Mouse (Mus musculus): ENCODE data around the gene Nop16. TPM values are rescaled to one million over a fixed set of nuclear protein-coding genes. Genes with fewer than 3 reads are reported as not detected.
"Not testable (repeated sequence)": the region's sequence is repeated elsewhere in the genome, so short reads cannot be mapped to it uniquely, and the experiment has no call there.

Gene Nop16
- total RNA-seq (2021), result 10 to 100 TPM; 30.8 to 36.3 TPM

DNA sequence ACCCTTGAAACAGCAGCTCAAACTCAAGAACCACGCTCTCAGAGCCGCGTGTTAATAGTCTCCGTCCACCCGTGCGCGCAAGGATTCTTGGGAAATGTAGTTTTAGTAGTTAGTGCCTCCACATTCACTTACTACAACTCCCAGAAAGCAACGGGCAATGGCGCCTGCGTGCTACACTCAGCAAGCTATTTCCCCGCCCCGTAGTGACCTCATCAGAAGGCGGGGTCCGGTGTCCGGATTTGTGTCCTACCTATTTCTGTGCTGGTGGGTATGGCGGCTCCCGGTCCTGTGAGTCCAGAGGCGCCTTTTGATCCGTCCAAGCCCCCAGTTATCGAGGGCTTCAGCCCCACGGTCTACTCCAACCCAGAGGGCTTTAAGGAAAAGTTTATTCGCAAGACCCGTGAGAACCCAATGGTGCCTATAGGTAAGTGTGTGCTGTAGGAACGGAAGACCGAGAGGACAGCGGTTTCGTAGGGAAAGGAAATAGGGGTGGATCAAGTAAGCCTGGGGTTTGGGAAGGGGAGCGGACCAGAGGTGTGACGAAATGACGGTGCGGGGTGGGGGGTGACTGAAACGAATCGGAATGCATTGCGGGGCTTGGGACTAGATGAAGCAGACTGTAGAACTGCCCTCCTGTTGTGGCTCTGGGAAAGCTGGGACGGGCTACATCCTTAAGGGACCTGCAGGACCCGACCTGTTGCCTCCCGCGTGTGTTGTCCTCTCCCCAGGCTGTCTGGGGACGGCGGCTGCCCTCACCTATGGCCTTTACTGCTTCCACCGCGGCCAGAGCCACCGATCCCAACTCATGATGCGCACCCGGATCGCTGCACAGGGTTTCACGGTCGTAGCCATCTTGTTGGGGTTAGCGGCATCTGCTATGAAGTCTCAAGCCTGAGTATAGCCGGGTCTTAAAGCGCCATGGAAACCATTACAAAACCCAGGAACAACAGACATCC, at the start of gene Nop16, which contains the start of gene Higd2a:
TSS of gene Nop16 (minus strand) at position 95 of the 956 bp plus-strand sequence.
TSS of gene Higd2a (plus strand) at position 212 of the 956 bp plus-strand sequence.
- intact Hi-C loops (cut with DNase I), result no loop called here
- peak; percentile 96 for DNase-seq

DNA sequence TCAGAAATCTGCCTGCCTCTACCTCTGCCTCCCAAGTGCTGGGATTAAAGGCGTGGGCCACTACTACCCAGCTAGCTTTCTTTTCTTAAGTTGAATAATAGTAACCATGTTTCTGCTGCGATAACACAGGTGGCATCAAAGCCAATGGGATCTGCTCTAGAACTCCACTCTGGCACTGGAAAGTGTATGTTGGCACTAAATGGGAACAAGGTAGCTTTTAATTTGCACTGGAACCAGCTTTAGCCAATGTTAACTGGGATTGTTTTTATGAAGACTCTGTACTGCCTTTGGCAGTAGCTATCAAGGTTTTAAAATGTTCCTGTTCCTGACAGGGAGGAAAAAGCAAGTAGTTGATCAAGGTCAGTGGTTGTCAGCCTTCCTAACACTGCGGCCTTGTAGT, 45.1 kb upstream of the Nop16 start:
- intact Hi-C loops (cut with DNase I), result no loop called here
- DNase-seq, result no peak

DNA sequence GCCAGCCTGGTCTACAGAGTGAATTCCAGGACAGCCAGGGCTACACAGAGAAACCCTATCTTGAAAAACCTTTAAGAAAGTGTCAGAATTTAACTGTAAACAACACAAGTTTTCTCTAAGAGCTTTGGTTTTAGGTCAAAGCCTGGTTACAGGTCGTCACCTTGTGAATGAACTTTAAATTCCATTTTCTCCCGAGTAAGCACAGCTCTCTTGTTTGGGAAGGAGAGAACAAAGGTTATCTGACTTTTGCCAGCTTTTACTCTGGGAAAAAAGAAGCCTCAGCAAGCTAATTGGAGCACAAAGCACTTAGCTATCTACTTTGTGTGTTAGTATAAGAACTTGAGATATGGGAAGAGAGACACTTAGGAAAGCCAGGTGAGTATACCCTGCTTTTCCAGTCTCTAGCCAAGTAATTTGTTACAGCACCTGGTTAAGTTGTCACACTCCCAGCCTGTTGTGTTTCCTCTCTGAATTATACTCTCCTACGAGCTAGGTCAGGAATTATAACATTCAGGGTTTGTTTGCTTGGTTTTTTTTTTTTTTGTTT, 42.9 kb upstream of the Nop16 start:
- intact Hi-C loops (cut with DNase I), result no loop called here
- DNase-seq, result no peak

DNA sequence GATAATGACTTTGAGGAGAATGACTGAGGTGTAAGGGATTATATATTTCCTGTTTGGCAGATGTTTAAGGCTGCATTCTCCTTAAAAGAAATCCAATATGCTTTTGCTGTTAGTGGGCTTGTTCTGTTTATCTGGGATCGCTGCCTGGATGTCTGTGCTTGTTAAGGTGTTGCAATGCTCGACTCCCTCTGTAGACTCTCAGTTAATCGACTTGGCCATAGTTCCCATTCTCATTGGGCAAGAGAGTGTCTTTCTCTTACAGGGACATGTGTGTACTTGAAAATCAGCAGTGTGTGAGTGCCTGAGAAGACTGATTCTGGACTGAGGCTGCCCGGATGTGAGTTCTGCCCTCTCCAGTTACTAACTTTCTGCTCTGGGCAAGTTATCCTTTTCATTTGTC, 39.2 kb upstream of the Nop16 start:
- DNase-seq, result no peak
- intact Hi-C loops (cut with DNase I), result loop anchor here (5.0 kb wide), 1 partner anchor 43 kb away; no protein-coding TSS in a partner anchor

DNA sequence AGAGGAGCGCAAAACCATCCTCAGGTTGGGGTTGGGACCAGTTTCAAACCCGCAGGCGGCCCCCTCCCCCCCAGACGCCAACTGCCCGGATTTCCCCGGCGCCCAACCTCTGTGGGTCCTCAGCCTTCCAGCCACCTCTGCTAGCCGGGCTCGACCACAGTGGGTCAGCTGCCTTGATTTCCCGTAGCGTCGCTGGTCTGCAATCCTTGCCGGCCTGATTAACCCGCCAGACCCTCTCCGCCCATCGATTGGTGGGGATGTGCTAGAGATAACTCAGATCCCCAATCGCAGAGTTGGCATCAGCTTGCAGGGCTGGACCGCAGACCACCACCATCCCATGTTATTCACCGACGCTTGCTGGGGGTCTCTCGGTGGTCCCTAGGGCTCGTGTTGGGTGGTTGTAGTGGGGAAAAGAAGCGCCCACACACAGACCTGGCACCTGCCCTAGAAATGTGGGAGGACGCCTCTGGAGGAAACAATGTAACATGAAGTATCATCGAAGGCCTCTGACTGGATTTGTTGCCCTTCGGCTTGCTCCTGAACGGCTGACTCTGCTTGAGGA, 32.2 kb upstream of the Nop16 start:
- peak; percentile 20 for DNase-seq
- intact Hi-C loops (cut with DNase I), result no loop called here

DNA sequence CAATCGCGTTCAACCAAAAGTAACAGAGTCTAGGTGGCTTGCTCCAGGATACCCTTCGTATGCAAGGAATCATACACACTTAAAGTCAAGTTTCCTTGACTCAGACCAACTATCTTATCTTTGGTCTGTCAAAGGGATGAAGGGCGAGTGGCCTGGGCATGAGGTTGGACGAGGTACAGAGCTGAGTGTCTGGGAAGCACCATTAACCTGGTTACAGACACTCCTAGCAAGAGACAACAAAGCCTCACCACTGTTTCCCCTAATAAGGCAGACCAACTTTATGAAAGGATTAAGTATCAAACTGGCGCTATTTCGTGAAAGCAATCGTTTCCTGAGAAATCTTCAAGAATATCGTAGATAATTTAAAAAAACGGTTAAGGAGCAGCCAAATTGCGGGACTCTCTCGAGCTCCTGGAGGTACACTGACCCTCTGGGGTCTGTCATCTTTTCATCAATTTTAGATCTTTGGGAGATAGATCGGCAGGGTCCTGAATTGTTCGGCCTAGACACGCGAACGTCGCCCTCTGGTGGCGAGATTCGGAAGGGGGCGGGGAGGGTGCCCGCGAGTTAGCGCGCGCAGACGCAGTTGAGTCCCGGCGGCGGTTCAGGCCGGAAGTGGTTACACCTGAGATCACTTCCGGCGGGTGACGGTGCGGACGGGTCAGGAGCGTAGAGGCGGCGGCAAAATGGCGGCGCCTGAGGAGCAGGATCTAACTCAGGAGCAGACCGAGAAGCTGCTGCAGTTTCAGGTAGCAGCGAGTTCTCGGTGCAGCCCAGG, 31.5 kb upstream of the Nop16 start, which contains the start of gene Faf2:
TSS of gene Faf2 (plus strand) at position 630 of the 778 bp plus-strand sequence.
- intact Hi-C loops (cut with DNase I), result no loop called here
- peak; percentile 99 for DNase-seq

DNA sequence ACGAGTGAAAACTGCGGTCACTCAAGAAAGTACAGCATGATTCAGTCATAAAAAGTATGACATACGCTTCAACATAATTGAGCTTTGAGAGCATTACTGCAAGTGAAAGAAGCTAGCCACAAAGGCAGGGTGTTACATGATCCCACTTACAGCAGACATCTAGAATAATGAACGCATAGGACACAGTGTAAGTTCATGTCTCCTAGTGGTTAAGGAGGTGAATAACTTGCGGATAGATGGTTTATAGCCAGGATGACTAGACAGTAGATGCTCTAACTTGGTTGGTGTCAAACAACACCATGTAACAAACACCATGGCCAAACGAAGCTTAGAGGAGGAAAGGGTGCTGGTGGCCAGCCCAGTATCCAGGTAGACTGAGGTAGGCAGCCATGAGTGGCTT, 27.1 kb upstream of the Nop16 start:
- intact Hi-C loops (cut with DNase I), result no loop called here
- no peak for DNase-seq

DNA sequence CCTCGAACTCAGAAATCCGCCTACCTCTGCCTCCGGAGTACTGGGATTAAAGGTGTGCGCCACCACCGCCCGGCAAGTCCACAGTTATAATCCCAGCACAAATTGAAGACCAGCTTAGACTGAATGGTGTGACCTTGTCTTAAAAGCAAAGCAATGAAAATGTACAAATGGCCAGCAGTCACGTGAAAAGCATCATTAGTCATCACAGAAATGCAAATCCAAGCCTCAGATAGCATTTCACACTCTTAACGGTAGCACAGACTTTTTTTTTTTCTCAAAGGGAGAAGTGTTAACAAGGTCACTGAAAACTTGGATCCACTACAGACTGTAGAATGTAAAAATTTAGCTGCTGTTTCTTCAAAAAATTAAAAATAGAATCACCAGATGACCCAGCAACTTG, 26.4 kb upstream of the Nop16 start:
- intact Hi-C loops (cut with DNase I), result no loop called here
- DNase-seq, result no peak

DNA sequence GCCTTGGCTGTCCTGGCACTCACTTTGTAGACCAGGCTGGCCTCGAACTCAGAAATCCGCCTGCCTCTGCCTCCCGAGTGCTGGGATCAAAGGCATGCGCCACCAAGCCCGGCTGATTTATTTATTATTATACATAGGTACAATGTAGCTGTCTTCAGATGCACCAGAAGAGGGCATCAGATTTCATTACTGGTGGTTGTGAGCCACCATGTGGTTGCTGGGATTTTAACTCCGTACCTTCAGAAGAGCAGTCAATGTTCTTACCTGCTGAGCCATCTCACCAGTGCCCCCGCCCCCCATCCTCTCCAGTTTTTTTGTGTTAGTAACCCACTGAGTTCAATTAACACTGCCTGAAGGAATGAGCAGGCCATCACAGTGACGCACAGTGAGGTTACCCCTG, 23.3 kb upstream of the Nop16 start:
- intact Hi-C loops (cut with DNase I); DNase-seq: not testable (repeated sequence)

DNA sequence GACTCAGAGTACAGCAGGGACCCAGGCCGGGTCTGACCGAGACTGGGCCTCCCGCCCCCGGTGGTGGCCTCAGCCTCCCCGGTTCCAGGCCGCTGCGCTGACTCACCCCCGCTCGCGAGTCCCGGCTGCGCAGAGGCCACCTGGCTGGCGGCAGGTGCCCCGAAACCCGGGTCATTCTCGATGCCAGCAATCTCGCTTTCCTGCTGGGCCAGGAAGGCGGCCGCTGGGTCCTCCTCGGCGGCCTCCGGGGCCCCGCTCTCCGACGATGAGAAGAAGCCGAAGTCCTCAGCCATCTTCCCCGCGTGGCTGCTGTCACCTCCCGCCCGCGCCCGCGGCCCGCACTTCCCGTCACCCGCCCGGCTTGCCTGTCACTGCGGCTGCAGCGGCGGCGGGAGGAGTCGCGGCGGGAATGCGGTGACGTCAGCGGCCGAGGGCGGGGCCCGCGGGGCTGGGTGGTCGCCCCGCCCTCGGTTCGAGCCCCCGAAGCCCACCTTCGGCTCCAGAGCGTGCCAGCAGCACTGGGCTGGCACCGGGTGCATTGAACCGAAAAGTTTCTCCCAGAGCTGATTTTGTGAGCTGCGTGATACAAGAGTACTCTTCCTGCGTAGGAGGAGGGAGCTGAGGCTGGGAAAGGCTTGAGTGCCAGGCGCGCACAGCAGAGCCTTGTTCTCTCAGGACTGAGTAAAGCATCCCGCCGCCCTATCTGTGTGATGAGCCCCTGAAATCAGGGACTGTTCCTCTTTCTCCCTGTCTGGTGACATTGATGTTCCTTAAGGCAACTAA, 21.3 kb upstream of the Nop16 start, which contains the start of gene Cltb:
TSS of gene Cltb (minus strand) at position 373 of the 783 bp plus-strand sequence.
- intact Hi-C loops (cut with DNase I), result no loop called here
- peak; percentile 91 for DNase-seq

DNA sequence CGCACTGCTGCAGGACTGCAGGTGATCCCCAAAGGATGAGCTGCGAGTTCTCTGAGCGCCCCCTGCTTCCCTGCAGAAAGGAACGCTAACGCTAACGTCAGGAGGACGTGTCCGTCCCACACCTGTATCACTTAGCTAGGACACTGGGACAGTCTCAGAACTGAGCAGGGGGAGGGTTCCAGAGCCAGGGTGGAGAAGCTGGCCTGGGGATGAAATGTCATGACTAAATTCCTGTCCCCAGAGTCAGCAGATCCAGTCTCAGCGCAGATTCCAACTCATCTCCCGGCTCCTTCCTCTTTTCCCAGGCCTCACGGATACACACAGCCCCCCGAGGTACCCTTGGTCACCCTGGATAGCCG, 20.7 kb upstream of the Nop16 start:
- intact Hi-C loops (cut with DNase I), result no loop called here
- no peak for DNase-seq

DNA sequence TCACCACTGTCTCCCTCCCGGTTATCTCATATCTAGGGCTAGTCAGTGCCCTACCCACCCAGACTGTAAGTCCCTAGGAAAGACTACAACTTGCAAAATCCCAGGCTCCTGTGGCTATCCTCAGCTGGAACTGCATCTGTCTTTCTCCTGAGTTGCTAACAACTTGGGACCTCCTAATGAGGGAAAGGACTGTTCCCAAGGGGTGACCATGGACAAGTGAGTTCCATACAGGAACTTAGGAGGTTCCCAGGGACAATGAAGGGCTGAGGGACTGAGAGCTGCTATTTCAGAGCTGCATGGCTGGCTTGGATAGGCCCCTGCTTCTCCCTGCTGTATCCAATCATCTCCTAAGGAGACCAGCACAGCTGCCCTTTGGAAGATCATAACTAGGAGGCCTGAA, 19.4 kb upstream of the Nop16 start:
- DNase-seq, result no peak
- intact Hi-C loops (cut with DNase I), result no loop called here

DNA sequence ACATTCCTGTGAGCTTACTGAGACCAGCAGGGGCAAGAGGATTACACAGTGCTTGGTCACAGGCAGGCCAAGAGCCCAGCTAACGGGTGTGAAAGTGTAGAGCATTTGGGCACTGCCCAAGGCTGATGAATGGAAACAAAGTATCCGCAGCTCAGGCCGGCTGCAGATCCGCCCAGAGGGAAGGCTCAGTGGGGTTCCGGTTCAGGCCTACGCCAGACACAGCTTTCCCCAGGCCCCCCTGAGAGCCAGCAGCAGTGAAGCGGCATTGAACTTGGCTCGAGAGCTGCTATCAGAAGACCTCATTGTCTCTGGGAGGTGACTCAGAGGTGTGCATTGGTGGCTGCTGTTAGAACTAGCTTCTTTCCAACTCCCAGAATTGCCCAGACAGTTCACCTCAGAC, 18.8 kb upstream of the Nop16 start:
- intact Hi-C loops (cut with DNase I), result no loop called here
- peak; percentile 46 for DNase-seq

DNA sequence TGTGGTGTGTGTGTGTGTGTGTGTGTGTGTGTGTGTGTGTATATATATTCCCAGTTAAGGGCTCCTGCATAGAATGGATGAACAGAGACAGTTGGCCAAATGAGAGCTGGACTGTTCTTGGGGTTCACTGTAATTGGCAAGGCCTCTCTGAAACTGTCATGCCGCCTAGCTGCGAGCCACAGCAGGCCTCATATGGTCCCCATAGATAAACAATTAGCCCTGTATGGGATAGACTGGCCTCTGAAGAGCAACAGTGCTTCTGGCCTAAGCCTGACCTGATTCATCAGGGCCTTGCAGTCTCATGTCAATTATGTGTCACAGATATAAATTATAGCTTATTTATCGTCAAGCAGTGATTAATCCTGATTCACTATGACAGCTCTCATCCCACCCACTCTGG, 18.1 kb upstream of the Nop16 start:
- DNase-seq, result no peak
- intact Hi-C loops (cut with DNase I), result no loop called here

DNA sequence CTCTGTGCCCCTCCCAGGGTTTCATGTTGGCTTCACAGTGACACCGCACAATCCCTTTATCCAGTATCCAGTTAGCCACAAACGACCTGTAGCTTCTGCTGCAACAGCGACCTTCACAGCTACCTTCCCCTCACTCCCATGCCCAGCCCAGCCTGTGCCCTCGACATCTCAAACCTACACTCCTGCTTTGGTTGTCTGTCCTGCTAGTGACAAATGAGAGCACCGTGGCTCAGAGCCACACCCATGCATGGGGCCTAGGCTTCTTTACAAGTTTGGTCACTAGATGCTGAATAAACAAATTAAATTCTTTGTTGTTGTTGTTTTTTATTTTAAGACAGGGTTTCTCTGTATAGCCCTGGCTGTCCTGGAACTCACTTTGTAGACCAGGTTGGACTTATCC, 17.3 kb upstream of the Nop16 start:
- DNase-seq, result no peak

DNA sequence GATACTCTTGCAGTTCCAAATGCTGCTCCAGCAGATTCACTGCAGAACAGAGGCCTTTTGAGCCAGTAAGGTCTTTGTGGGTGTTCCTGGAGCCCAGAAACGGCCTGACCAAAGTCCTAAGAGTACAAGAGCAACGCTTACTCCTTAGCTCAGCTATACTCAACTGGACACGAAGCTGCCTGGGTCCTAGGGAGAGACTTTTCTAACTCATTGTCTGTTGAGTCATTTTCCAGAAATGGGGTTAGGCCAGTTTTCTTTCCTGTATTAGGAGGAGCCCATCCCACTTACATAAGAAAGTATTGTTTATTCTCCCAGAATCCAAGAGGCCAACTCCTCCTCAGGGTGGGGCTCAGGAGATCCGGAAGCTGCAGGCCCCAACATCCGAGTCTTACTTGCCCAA, 15.5 kb upstream of the Nop16 start:
- intact Hi-C loops (cut with DNase I), result no loop called here
- no peak for DNase-seq

More for the DNA sequence above, 17.3 kb upstream of the Nop16 start:
- intact Hi-C loops (cut with DNase I), result no loop called here

DNA sequence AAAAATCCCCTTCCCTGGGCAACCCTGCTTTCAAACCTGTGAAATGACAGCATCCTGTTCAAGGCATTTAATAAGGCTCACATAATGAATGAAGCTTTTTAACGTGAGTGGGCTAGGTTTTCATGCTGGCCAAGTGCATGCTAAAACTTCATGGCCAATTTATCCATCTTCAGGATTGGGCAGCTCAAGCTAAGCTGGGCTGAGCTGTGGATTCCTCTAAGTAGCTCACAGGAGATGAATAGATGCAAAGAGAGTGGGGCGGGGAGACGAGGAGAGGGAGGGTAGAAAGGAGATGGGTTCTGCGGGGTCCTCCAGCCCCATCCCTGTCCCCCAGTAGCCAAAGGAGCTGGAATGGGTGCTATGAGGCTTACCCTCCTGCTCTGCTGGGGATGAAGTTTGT, 14.3 kb upstream of the Nop16 start:
- DNase-seq, result no peak
- intact Hi-C loops (cut with DNase I), result no loop called here

DNA sequence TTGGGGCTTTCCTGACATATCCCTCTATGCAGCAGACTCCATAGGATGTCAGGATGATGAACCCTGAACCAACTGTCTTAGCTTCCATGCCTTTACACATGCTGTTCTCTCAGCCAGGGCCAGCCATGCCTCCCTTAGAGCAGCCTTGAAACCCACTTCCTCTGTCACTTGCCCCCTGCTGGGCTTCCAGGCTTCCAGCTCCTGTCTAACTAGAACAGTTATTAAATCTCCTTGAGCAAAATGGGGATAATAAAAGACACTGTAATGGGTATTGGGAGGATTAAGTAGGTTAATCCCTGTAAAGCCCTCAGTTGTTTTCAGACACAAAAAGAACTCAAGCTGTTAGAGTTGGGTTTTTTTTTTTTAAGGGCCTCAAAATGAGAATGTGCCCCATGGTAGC, 13.6 kb upstream of the Nop16 start:
- intact Hi-C loops (cut with DNase I), result no loop called here
- no peak for DNase-seq

DNA sequence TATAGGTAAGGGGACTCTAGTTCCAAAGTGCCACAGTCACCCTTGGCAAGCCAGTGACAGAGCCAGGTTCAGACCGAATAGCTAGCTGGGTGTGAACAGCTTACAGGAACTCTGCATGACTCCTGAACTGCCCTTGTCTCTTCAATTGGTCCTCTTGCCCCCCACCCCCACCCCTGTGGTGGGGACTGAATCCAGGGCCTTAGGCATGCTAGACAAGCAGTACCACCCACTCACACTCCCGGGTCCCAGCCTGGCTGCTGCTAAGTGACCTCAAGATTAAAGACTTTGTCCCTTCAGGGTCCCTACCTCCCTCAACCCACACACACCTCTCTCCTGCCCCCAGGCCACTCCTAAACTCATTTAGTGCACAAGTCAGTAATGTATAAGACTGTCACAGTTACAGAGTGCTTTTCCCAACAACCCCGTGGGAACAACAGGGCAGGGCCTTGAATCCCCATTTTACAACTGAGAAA, 12.8 kb upstream of the Nop16 start:
- intact Hi-C loops (cut with DNase I), result no loop called here

DNA sequence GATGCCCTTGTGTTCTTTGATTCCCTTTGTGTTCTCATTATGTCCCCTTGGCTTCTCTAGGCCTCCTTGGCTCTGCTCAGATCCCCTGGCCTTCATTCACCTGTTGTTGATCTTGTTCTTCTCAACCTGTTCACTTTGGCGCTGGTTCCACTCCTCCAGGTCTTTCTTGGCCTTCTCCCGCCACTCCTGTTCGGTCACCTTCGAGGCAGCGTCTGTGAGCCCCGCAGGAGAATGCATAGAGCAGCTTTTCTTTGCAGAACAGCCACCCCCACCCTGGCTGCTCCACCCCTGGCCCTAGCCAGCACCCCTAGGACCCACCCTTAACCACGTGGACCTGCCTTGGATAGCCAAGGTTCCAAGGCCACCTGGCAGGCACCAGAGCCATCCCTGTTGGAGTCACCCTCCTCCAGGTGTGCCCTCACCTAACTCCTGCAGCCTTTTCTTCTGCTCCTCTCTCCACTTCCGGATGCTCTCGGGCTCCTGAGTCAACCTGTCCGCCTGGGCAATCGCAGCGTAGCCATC, 8.8 kb upstream of the Nop16 start:
- DNase-seq, result no peak
- intact Hi-C loops (cut with DNase I), result no loop called here

More for the DNA sequence above, 12.8 kb upstream of the Nop16 start:
- no peak for DNase-seq

All from left cerebral cortex, postnatal 4 days (tissue).